Mouse (Mus musculus): ENCODE measurements around the gene Twist2. TPM values are rescaled to one million over a fixed set of nuclear protein-coding genes. Genes with fewer than 3 reads are reported as not detected.
A peak's percentile ranks its signal among the peaks of the same experiment; 100 is the strongest.

Twist2 gene
- polyA plus RNA-seq, 1 experiment from 2014 or later, result 2.7 TPM

DNA sequence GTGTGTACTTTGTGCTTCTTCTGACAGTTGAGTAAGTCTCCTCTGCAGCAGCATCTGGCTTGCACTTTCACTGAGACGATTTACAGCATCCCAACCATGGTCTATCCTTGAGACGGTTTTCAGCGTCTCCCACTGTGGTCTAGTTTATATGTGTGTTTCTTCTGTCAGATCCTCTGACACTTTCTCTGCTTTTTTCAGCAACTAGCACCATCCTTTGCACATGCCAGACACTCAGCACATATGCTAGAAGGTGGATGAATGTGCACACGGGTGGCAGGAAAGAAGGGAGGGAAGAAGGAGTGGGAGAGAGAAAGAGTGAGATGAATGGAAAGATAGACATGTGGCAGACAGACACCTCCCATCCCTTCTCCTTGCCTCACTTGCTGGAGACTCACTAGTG, 43.0 kb downstream of the Twist2 start:
- WGBS, result 76% methylated on average over 4 of the region's 4 CpGs
- no peak for ATAC-seq
- Histone ChIP-seq H3K9ac (ENCODE audit: low read depth, low read length) (no peak overlapping the region), H3K4me2 (replicated peaks; ENCODE audit: low read depth) (no peak overlapping the region), H3K4me1 (replicated peaks; ENCODE audit: control insufficient read depth, insufficient read depth, low read length) (no peaks in the 10 kb centered on the region), H3K27me3 (replicated peaks; ENCODE audit: control insufficient read depth, insufficient read depth, low read length) (no peaks in the 10 kb centered on the region), H3K4me3 (ENCODE audit: low read depth, low read length) (no peak overlapping the region), H3K27ac (ENCODE audit: low read depth, low read length) (no peak overlapping the region), H3K36me3 (ENCODE audit: control insufficient read depth, insufficient read depth) (no peaks in the 10 kb centered on the region), H3K9me3 (ENCODE audit: control insufficient read depth) (no peaks in the 10 kb centered on the region)
- no peak for TF ChIP-seq CTCF (IDR thresholded peaks at IDR 0.05; ENCODE audit: low read depth)

- no peaks in the 10 kb centered on the region for H3K9me3 ChIP-seq (ENCODE audit: control insufficient read depth)
- no peak overlapping the region for H3K4me2 ChIP-seq (replicated peaks; ENCODE audit: low read depth)
These were observed 43.6 kb downstream of the Twist2 start for GRCm38 (mm10) chr1:91844681-91845379.

DNA sequence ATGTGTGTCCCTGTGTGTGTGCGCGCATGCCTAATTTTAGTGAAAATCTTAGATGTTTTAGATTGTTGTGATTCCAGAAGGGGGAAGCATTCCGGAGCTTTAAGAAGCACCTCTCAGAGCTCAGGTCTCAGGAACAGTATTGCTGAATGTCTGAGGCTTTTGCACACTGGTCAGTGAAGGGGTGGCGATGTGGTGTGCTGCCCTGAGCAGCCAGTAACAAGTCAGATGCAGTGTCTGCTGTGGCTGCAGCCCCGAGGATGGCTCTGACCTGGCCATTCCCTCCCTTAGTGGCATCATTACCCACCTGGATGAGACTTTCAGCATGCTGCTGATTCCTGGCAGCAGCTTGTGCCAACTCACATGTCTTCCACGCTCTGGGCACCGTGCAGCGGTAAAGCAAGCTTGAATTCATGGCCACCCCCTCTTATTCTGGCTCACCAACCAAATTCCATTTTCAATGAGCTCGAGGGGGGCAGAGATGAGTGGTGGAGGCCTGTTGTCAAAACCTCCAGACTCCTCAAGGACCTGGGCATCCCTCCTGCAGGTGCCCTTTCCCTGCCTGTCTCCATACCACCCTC, 44.2 kb downstream of the Twist2 start:
- Histone ChIP-seq H3K4me3 (ENCODE audit: low read depth, low read length) (no peak overlapping the region), H3K4me1 (replicated peaks; ENCODE audit: control insufficient read depth, insufficient read depth, low read length) (no peaks in the 10 kb centered on the region), H3K4me2 (replicated peaks; ENCODE audit: low read depth) (no peak overlapping the region), H3K36me3 (ENCODE audit: control insufficient read depth, insufficient read depth) (no peaks in the 10 kb centered on the region), H3K9me3 (ENCODE audit: control insufficient read depth) (no peaks in the 10 kb centered on the region), H3K27me3 (replicated peaks; ENCODE audit: control insufficient read depth, insufficient read depth, low read length) (no peaks in the 10 kb centered on the region), H3K27ac (ENCODE audit: low read depth, low read length) (no peak overlapping the region), H3K9ac (ENCODE audit: low read depth, low read length) (no peak overlapping the region)
- WGBS, result 79% methylated on average over 9 of the region's 9 CpGs
- no peak for TF ChIP-seq CTCF (IDR thresholded peaks at IDR 0.05; ENCODE audit: low read depth)
- no peak for ATAC-seq

More at GRCm38 (mm10) chr1:91844681-91845379, 43.6 kb downstream of the Twist2 start:
- no peak for ATAC-seq
- Histone ChIP-seq H3K9ac (ENCODE audit: low read depth, low read length) (no peak overlapping the region), H3K4me1 (replicated peaks; ENCODE audit: control insufficient read depth, insufficient read depth, low read length) (no peaks in the 10 kb centered on the region), H3K4me3 (ENCODE audit: low read depth, low read length) (no peak overlapping the region), H3K27ac (ENCODE audit: low read depth, low read length) (no peak overlapping the region), H3K36me3 (ENCODE audit: control insufficient read depth, insufficient read depth) (no peaks in the 10 kb centered on the region), H3K27me3 (replicated peaks; ENCODE audit: control insufficient read depth, insufficient read depth, low read length) (no peaks in the 10 kb centered on the region)
- no peak for TF ChIP-seq CTCF (IDR thresholded peaks at IDR 0.05; ENCODE audit: low read depth)
- WGBS, result 57% methylated on average over 8 of the region's 8 CpGs

DNA sequence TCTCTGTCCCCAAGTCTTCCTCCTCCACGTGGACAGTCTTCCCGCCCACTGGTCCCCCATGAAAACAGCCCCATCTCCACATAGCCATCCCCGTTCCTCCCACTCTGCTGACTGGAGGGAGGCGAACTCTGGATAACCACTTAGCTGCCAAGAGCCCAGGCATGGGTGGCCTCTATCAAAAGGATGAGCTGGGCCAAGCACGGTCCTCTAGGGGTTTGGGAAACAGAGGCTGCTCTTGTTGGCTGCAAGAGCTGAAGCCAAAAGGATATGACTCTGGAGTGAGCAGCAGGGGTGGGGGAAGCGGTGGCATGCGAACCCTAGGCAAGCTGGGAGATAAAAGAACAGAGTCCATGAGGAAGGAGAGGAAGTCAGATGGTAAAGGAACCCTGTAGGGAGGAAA, 50.0 kb downstream of the Twist2 start:
- Histone ChIP-seq H3K4me2 (replicated peaks; ENCODE audit: low read depth) (no peak overlapping the region), H3K4me3 (ENCODE audit: low read depth, low read length) (no peak overlapping the region), H3K4me1 (replicated peaks; ENCODE audit: control insufficient read depth, insufficient read depth, low read length) (no peaks in the 10 kb centered on the region), H3K36me3 (ENCODE audit: control insufficient read depth, insufficient read depth) (no peaks in the 10 kb centered on the region), H3K9ac (ENCODE audit: low read depth, low read length) (no peak overlapping the region), H3K9me3 (ENCODE audit: control insufficient read depth) (no peaks in the 10 kb centered on the region), H3K27ac (ENCODE audit: low read depth, low read length) (no peak overlapping the region), H3K27me3 (replicated peaks; ENCODE audit: control insufficient read depth, insufficient read depth, low read length) (no peaks in the 10 kb centered on the region)
- TF ChIP-seq CTCF (IDR thresholded peaks at IDR 0.05; ENCODE audit: low read depth), result no peak
- no peak for ATAC-seq
- 73% methylated on average over 7 of the region's 7 CpGs for WGBS

GRCm38 (mm10) chr1:91856771-91857664, 55.8 kb downstream of the Twist2 start:
- ATAC-seq, result peak; percentile 86
- Histone ChIP-seq H3K9ac (ENCODE audit: low read depth, low read length) (no peak overlapping the region), H3K4me2 (replicated peaks; ENCODE audit: low read depth) (no peak overlapping the region), H3K27me3 (replicated peaks; ENCODE audit: control insufficient read depth, insufficient read depth, low read length) (no peaks in the 10 kb centered on the region), H3K4me1 (replicated peaks; ENCODE audit: control insufficient read depth, insufficient read depth, low read length) (0 out of 2 replicates have a peak, but pooled peaks cover 4% of the 10 kb centered on the region), H3K27ac (ENCODE audit: low read depth, low read length) (no peak overlapping the region), H3K4me3 (ENCODE audit: low read depth, low read length) (no peak overlapping the region), H3K9me3 (ENCODE audit: control insufficient read depth) (no peaks in the 10 kb centered on the region), H3K36me3 (ENCODE audit: control insufficient read depth, insufficient read depth) (no peaks in the 10 kb centered on the region)
- WGBS, result 25% methylated on average over 9 of the region's 9 CpGs
- no peak for TF ChIP-seq CTCF (IDR thresholded peaks at IDR 0.05; ENCODE audit: low read depth)
